Mouse (Mus musculus) lung, adult 2 months (tissue): ENCODE measurements around the gene Eif4g1. TPM values are rescaled to one million over a fixed set of nuclear protein-coding genes. Genes with fewer than 3 reads are reported as not detected.

Experiments used
- DNase-seq: peaks from one replicate; pipeline ENCODE4 v3.0.0; 2022
- H3K4me1 ChIP-seq: fragments of 200-500 bp; 2 replicates; pipeline ENCODE4 v1.6.1; 2011; ENCODE audit warnings: low read length; ENCODE audit not compliant: control insufficient read depth, insufficient read depth
- H3K4me3 ChIP-seq: fragments of 200-500 bp; replicated peaks from 2 replicates; pipeline ENCODE3; 2011; ENCODE audit warnings: low read depth, mild to moderate bottlenecking, control low read depth, low read length; ENCODE audit errors: extremely low read depth
- CTCF ChIP-seq: fragments of 200-500 bp; IDR thresholded peaks from 2 replicates; pipeline ENCODE4 v1.5.1; 2011; ENCODE audit warnings: mild to moderate bottlenecking, low read length, control low read depth; ENCODE audit not compliant: insufficient read depth
- POLR2A ChIP-seq: fragments of 200-500 bp; IDR thresholded peaks from 2 replicates; pipeline ENCODE4 v1.6.1; 2011; ENCODE audit warnings: low read depth, mild to moderate bottlenecking, control low read depth, low read length, borderline replicate concordance; ENCODE audit errors: extremely low read depth
- WGBS: fragments of 180-500 bp; shearing (Covaris S2); methylation state at CpG from one replicate; pipeline ENCODE4 v1.1.7; 2018; 5-methylcytosine and 5-hydroxymethylcytosine counted together
- polyA plus RNA-seq: library from polyadenylated mRNA; depleted of rRNA; stranded (reverse); fragments of >200 nt; gene quantifications from 2 replicates; pipeline ENCODE4 v1.2.3, GENCODE M21; 2012

The Eif4g1 gene
- polyA plus RNA-seq, 1 experiment = 341 TPM

- peak; percentile 91 for DNase-seq
- TF ChIP-seq POLR2A (peak; percentile 60; the same call in 1 of the 2 replicates), CTCF (no peak)
- under 1% methylated on average over 37 of the region's 37 CpGs for WGBS
- Histone ChIP-seq H3K4me3 (peak within 1 kb of the TSS; percentile 99), H3K4me1 (peaks cover 3% of the 10 kb centered on the region)
Measured at GRCm38 (mm10) chr16:20693111-20693701, 25.1 kb downstream of the Eif4g1 start, which contains the start of gene Fam131a. Gene Fam131a, plus strand, starts transcription at chr16:20693241.

DNA sequence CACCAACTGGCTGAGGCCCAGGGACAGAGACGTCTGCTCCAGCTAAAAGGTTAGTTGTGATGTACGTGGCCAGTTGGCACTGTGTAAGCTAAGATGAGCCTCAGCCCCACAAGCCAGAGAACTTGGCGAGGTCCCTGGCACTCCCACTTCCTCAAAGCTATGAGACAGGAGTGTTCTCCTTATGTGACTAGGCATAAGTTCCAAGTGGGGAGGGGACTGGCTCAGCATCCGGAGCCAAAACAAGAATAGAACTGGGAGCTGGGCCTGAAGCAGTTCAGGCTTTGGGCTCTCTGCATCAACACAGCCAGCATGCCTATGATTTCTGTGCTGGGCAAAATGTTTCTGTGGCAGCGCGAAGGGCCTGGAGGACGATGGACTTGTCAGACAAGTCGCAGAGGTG, 26.7 kb downstream of the Eif4g1 start:
- H3K4me1 ChIP-seq = peaks cover 3% of the 10 kb centered on the region
- no peak for DNase-seq
- no peak overlapping the region for H3K4me3 ChIP-seq
- WGBS = 44% methylated on average over 8 of the region's 8 CpGs
- TF ChIP-seq POLR2A (no peak), CTCF (no peak)

GRCm38 (mm10) chr16:20695622-20696323, 27.7 kb downstream of the Eif4g1 start:
- peak; percentile 47 for DNase-seq
- WGBS = 6% methylated on average over 43 of the region's 46 CpGs
- TF ChIP-seq POLR2A (no peak), CTCF (no peak)
- peak overlapping the region; percentile 6 for H3K4me3 ChIP-seq
- H3K4me1 ChIP-seq = peaks cover 3% of the 10 kb centered on the region

- DNase-seq = no peak
- no peak overlapping the region for H3K4me3 ChIP-seq
- H3K4me1 ChIP-seq = peaks cover 3% of the 10 kb centered on the region
- TF ChIP-seq CTCF = no peak
- no peak for TF ChIP-seq POLR2A
- 79% methylated on average over 5 of the region's 5 CpGs for WGBS
Measured at GRCm38 (mm10) chr16:20699266-20699665, 31.2 kb downstream of the Eif4g1 start.

GRCm38 (mm10) chr16:20700036-20700435, 31.9 kb downstream of the Eif4g1 start:
- WGBS = 62% methylated on average over 5 of the region's 5 CpGs
- peaks cover 3% of the 10 kb centered on the region for H3K4me1 ChIP-seq
- DNase-seq = no peak
- TF ChIP-seq CTCF (no peak), POLR2A (no peak)
- no peak overlapping the region for H3K4me3 ChIP-seq

DNA sequence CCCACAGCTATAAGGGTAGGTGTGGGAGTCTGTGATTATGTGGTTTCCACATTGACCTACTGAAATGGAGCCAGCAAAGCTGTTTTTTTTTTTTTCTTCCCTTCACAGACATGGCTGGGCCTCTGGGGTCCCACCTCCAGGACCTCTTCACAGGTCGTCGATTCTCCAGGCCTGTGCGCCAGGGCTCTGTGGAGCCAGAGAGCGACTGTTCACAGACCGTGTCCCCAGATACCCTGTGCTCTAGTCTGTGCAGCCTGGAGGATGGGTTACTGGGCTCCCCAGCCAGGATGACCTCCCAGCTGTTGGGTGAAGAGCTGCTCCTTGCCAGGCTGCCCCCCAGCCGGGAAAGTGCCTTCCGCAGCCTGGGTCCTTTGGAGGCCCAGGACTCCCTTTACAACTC, 33.2 kb downstream of the Eif4g1 start:
- no peaks in the 10 kb centered on the region for H3K4me1 ChIP-seq
- 70% methylated on average over 7 of the region's 7 CpGs for WGBS
- DNase-seq = no peak
- no peak for TF ChIP-seq POLR2A
- TF ChIP-seq CTCF = no peak
- no peak overlapping the region for H3K4me3 ChIP-seq

DNA sequence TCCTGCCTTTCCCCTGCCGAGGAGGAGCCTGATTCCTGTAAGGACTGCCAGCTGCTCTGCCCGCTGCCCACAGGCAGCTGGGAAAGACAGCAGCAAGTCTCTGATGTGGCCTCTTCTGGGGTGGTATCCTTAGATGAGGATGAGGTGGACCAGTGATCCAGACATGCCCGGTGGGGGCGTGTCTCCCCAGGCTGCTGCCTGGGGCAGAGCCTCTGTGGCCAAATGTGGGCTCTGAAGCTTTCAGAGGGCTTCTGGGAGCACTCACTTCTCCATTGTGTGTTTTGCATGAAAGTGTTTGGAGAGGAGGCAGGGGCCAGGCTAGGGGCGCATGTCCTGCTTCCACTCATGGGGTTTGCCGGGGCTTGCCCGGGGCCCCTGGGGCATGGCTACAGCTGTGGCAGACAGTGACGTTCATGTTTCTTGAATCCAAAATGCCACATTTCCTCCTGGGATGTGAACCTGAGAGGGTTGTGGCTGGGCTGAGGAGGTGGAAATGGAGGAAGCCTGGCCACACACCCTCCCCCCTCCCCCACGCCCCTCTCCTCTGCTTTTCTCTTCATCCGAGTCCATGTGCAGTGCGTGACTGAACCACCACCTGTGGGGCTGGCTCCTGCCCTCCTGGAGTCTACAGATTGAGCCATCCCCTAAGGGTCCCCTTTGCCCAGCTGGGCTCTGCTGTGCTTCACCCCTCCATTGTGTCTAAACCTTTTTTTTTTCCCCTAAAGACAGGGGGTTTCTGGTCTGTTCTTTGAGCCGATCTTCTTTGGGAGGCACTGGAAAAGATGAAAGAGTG, 33.8 kb downstream of the Eif4g1 start:
- no peak for TF ChIP-seq POLR2A
- TF ChIP-seq CTCF = no peak
- 57% methylated on average over 12 of the region's 12 CpGs for WGBS
- Histone ChIP-seq H3K4me1 (no peaks in the 10 kb centered on the region), H3K4me3 (no peak overlapping the region)
- no peak for DNase-seq

DNA sequence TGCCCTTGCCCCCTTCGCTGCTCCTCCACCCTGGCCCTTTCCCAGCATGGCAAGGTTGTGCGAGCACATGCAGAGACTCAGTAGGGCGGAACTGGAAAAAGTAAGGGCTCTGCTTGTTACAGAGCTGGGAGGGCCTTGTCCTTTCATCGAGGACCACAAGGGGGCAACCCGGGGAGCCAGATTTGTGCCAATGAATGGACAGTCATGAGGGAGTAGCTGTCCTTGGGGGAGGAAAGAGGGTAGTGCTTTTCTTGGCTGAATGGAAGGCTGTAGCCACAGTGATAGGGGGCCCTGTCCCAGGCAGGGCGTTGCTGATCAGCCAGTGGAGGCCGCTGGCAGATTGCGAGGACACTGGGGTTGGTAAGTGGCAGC, 34.4 kb downstream of the Eif4g1 start:
- TF ChIP-seq POLR2A (no peak), CTCF (peak; percentile 52)
- WGBS = 22% methylated on average over 8 of the region's 8 CpGs
- Histone ChIP-seq H3K4me1 (no peaks in the 10 kb centered on the region), H3K4me3 (no peak overlapping the region)
- DNase-seq = peak; percentile 41

- 95% methylated on average over 10 of the region's 10 CpGs for WGBS
Measured at GRCm38 (mm10) chr16:20703071-20703470, 35.0 kb downstream of the Eif4g1 start.

More at GRCm38 (mm10) chr16:20703071-20703470, 35.0 kb downstream of the Eif4g1 start:
- TF ChIP-seq CTCF (no peak), POLR2A (no peak)
- Histone ChIP-seq H3K4me3 (no peak overlapping the region), H3K4me1 (no peaks in the 10 kb centered on the region)
- DNase-seq = no peak
